Mouse (Mus musculus): ENCODE results near the gene Nop10. TPM values are rescaled to one million over a fixed set of nuclear protein-coding genes. Genes with fewer than 3 reads are reported as not detected.

The Nop10 gene
- polyA plus RNA-seq, 2 experiments = 93.1 to 166 TPM

DNA sequence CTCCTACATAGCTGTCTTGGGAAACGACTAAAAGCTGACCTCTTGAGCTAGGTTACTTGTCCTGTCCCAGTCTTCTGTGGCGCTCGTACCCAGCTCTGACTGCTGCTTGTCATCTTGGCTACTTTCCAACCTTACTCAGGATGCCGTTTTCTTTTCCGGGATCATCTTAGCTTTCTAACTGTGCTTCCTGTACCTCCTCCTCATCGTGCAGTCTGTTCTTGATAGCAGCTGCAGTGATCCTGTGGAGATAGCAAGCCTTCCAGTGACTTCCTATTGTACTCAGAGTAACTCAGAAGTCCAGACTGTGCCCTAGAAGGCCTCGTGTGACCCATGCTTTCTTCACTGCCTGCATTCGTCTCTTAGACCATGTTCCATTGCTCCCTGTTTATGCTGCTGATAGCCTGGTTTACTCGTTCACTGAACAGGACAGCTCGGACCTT lies 47.5 kb downstream of the Nop10 start:
- Histone ChIP-seq H3K4me1 (replicated peaks; ENCODE audit: control insufficient read depth in 2 of 2, insufficient read depth in 2 of 2, low read length in 1 of 2) (peaks cover 0 to 5% of the 10 kb centered on the region in 2 experiments; a peak in 1 of 4 replicates), H3K9ac (replicated peaks) (no peak overlapping the region), H3K36me3 (replicated peaks; ENCODE audit: control insufficient read depth, insufficient read depth, low read depth) (no peaks in the 10 kb centered on the region), H3K4me3 (ENCODE audit: insufficient read depth in 1 of 2, low read depth in 2 of 2, low read length in 2 of 2) (no peak overlapping the region), H3K4me2 (ENCODE audit: low read depth) (no peak overlapping the region), H3K9me3 (ENCODE audit: control insufficient read depth, low read length) (no peaks in the 10 kb centered on the region), H3K27me3 (ENCODE audit: control insufficient read depth, insufficient read depth, low read length) (no peaks in the 10 kb centered on the region), H3K27ac (no peak overlapping the region)
- no peak for TF ChIP-seq CTCF (IDR thresholded peaks at IDR 0.05; ENCODE audit: low read depth)
- no peak for TF ChIP-seq EP300 (IDR thresholded peaks at IDR 0.05; ENCODE audit: low read depth)
- DNase-seq (ENCODE audit: low read depth in 3 of 3, low spot score in 3 of 3) (no peak), ATAC-seq (ENCODE audit: insufficient read depth) (peak; percentile 53)
- WGBS (ENCODE audit: insufficient replicate concordance) = 14% methylated on average over 10 of the region's 10 CpGs

Other genes starting within 250 kb of the Nop10 start
- gene Olfr1310, start 249.2 kb upstream of the Nop10 start, polyA plus RNA-seq (2012; rRNA removed) = not detected in 2 replicates
- not detected in 2 replicates for gene Olfr1310, start 249.2 kb upstream of the Nop10 start, polyA plus RNA-seq (2014; fragmentation: Nextera tagmentation; extraction: Ambion mirVana)
- not detected in 2 replicates for gene Olfr1311, start 237.5 kb upstream of the Nop10 start, polyA plus RNA-seq (2012; rRNA removed)
- gene Olfr1311, start 237.5 kb upstream of the Nop10 start, polyA plus RNA-seq (2014; fragmentation: Nextera tagmentation; extraction: Ambion mirVana) = not detected in 2 replicates
- not detected in 2 replicates for gene Olfr1312, start 211.7 kb upstream of the Nop10 start, polyA plus RNA-seq (2012; rRNA removed)
- gene Olfr1312, start 211.7 kb upstream of the Nop10 start, polyA plus RNA-seq (2014; fragmentation: Nextera tagmentation; extraction: Ambion mirVana) = not detected in 2 replicates
- gene Olfr1313, start 184.1 kb upstream of the Nop10 start, polyA plus RNA-seq (2012; rRNA removed) = not detected in 2 replicates
- gene Olfr1313, start 184.1 kb upstream of the Nop10 start, polyA plus RNA-seq (2014; fragmentation: Nextera tagmentation; extraction: Ambion mirVana) = not detected in 2 replicates
- not detected in 2 replicates for gene Olfr1314, start 165.1 kb upstream of the Nop10 start, polyA plus RNA-seq (2012; rRNA removed)
- not detected in 2 replicates for gene Olfr1314, start 165.1 kb upstream of the Nop10 start, polyA plus RNA-seq (2014; fragmentation: Nextera tagmentation; extraction: Ambion mirVana)
- gene Olfr1315-ps1, start 146.5 kb upstream of the Nop10 start, polyA plus RNA-seq (2012; rRNA removed) = not detected in 2 replicates
- gene Olfr1315-ps1, start 146.5 kb upstream of the Nop10 start, polyA plus RNA-seq (2014; fragmentation: Nextera tagmentation; extraction: Ambion mirVana) = not detected in 2 replicates
- not detected in 2 replicates for gene Olfr1316, start 126.9 kb upstream of the Nop10 start, polyA plus RNA-seq (2012; rRNA removed)
- gene Olfr1316, start 126.9 kb upstream of the Nop10 start, polyA plus RNA-seq (2014; fragmentation: Nextera tagmentation; extraction: Ambion mirVana) = not detected in 2 replicates
- gene Olfr1317, start 121.6 kb upstream of the Nop10 start, polyA plus RNA-seq (2012; rRNA removed) = not detected in 2 replicates
- gene Olfr1317, start 121.6 kb upstream of the Nop10 start, polyA plus RNA-seq (2014; fragmentation: Nextera tagmentation; extraction: Ambion mirVana) = not detected in 2 replicates
- not detected in 2 replicates for gene Olfr1318, start 107.7 kb upstream of the Nop10 start, polyA plus RNA-seq (2012; rRNA removed)
- not detected in 2 replicates for gene Olfr1318, start 107.7 kb upstream of the Nop10 start, polyA plus RNA-seq (2014; fragmentation: Nextera tagmentation; extraction: Ambion mirVana)
- gene Lpcat4, start 22.5 kb upstream of the Nop10 start, polyA plus RNA-seq (2012; rRNA removed) = 2.4 and 2.9 TPM in 2 replicates
- 1.9 and 2.1 TPM in 2 replicates for gene Lpcat4, start 22.5 kb upstream of the Nop10 start, polyA plus RNA-seq (2014; fragmentation: Nextera tagmentation; extraction: Ambion mirVana)
- gene Nutm1, start 2.6 kb upstream of the Nop10 start, polyA plus RNA-seq (2012; rRNA removed) = not detected in 2 replicates
- gene Nutm1, start 2.6 kb upstream of the Nop10 start, polyA plus RNA-seq (2014; fragmentation: Nextera tagmentation; extraction: Ambion mirVana) = not detected in 2 replicates
- gene Slc12a6, start 3.9 kb downstream of the Nop10 start, polyA plus RNA-seq (2012; rRNA removed) = 6.9 and 8.7 TPM in 2 replicates
- 3.4 and 4.9 TPM in 2 replicates for gene Slc12a6, start 3.9 kb downstream of the Nop10 start, polyA plus RNA-seq (2014; fragmentation: Nextera tagmentation; extraction: Ambion mirVana)
- gene Gm21985, start 4.4 kb downstream of the Nop10 start, polyA plus RNA-seq (2012; rRNA removed) = not detected in 2 replicates
- gene Gm21985, start 4.4 kb downstream of the Nop10 start, polyA plus RNA-seq (2014; fragmentation: Nextera tagmentation; extraction: Ambion mirVana) = not detected in 2 replicates
- 22.9 and 26.3 TPM in 2 replicates for gene Emc4, start 106.1 kb downstream of the Nop10 start, polyA plus RNA-seq (2012; rRNA removed)
- 37.4 and 38.1 TPM in 2 replicates for gene Emc4, start 106.1 kb downstream of the Nop10 start, polyA plus RNA-seq (2014; fragmentation: Nextera tagmentation; extraction: Ambion mirVana)
- 4.6 and 6.5 TPM in 2 replicates for gene Katnbl1, start 117.3 kb downstream of the Nop10 start, polyA plus RNA-seq (2012; rRNA removed)
- 20.0 and 20.9 TPM in 2 replicates for gene Katnbl1, start 117.3 kb downstream of the Nop10 start, polyA plus RNA-seq (2014; fragmentation: Nextera tagmentation; extraction: Ambion mirVana)
- 4.3 and 5.8 TPM in 2 replicates for gene Emc7, start 193.1 kb downstream of the Nop10 start, polyA plus RNA-seq (2012; rRNA removed)
- gene Emc7, start 193.1 kb downstream of the Nop10 start, polyA plus RNA-seq (2014; fragmentation: Nextera tagmentation; extraction: Ambion mirVana) = 13.0 and 13.3 TPM in 2 replicates
- not detected in 2 replicates for gene Chrm5, start 218.8 kb downstream of the Nop10 start, polyA plus RNA-seq (2012; rRNA removed)
- gene Chrm5, start 218.8 kb downstream of the Nop10 start, polyA plus RNA-seq (2014; fragmentation: Nextera tagmentation; extraction: Ambion mirVana) = not detected in 2 replicates
- 5.2 and 8.6 TPM in 2 replicates for gene Aven, start 231.0 kb downstream of the Nop10 start, polyA plus RNA-seq (2012; rRNA removed)
- 5.4 and 5.9 TPM in 2 replicates for gene Aven, start 231.0 kb downstream of the Nop10 start, polyA plus RNA-seq (2014; fragmentation: Nextera tagmentation; extraction: Ambion mirVana)